Mouse (Mus musculus): ENCODE measurements around the gene Odf3l1. TPM values are rescaled to one million over a fixed set of nuclear protein-coding genes. Genes with fewer than 3 reads are reported as not detected.
A peak's percentile ranks its signal among the peaks of the same experiment; 100 is the strongest.
"Not testable (repeated sequence)": the region's sequence is repeated elsewhere in the genome, so short reads cannot be mapped to it uniquely, and the experiment has no call there.

Gene Odf3l1
- 0.84 and 1.5 TPM in 2 replicates for polyA plus RNA-seq (2016; fragmentation: Nextera tagmentation; extraction: Ambion mirVana)

- Histone ChIP-seq H3K9me3 (replicated peaks) (no peaks in the 10 kb centered on the region), H3K4me3 (peak within 1 kb of the TSS; percentile 68), H3K27me3 (replicated peaks) (no peaks in the 10 kb centered on the region; the same call in 1 of the 2 replicates), H3K4me2 (peak within 1 kb of the TSS; percentile 77), H3K4me1 (replicated peaks) (peaks cover 70% of the 10 kb centered on the region), H3K27ac (ENCODE audit: poor library complexity, severe bottlenecking) (peak within 1 kb of the TSS; percentile 91), H3K9ac (peak within 1 kb of the TSS; percentile 87), H3K36me3 (no peaks in the 10 kb centered on the region)
- ATAC-seq (ENCODE audit: insufficient number of reproducible peaks, low FRiP score) = no peak
- 9% methylated on average over 3 of the region's 3 CpGs for WGBS
Observed at GRCm38 (mm10) chr9:56864216-56864729, at the start of gene Odf3l1. Odf3l1 (minus strand) TSS chr9:56864679.

- H3K36me3 ChIP-seq = peaks cover 39% of the 10 kb centered on the region
- H3K4me3 ChIP-seq = no peak overlapping the region
- 79% methylated on average over 9 of the region's 9 CpGs for WGBS
- H3K4me2 ChIP-seq = no peak overlapping the region
- no peaks in the 10 kb centered on the region for H3K9me3 ChIP-seq (replicated peaks)
- no peak overlapping the region for H3K9ac ChIP-seq
- H3K27me3 ChIP-seq (replicated peaks) = no peaks in the 10 kb centered on the region
- no peak for ATAC-seq (ENCODE audit: insufficient number of reproducible peaks, low FRiP score)
- H3K27ac ChIP-seq (ENCODE audit: poor library complexity, severe bottlenecking) = no peak overlapping the region
- H3K4me1 ChIP-seq (replicated peaks) = no peaks in the 10 kb centered on the region; the same call in 1 of the 2 replicates
Observed at GRCm38 (mm10) chr9:56913991-56914390, 49.5 kb upstream of the Odf3l1 start.

- ATAC-seq (ENCODE audit: insufficient number of reproducible peaks, low FRiP score) = no peak
- 56% methylated on average over 1 of the region's 1 CpGs for WGBS
Observed at GRCm38 (mm10) chr9:56911017-56911416, 46.5 kb upstream of the Odf3l1 start.

GRCm38 (mm10) chr9:56909991-56910390 is 45.5 kb upstream of the Odf3l1 start:
- ATAC-seq (ENCODE audit: insufficient number of reproducible peaks, low FRiP score); H3K27ac ChIP-seq (ENCODE audit: poor library complexity, severe bottlenecking); H3K4me1 ChIP-seq (replicated peaks); H3K27me3 ChIP-seq (replicated peaks); H3K4me3 ChIP-seq; H3K9me3 ChIP-seq (replicated peaks); H3K4me2 ChIP-seq; H3K36me3 ChIP-seq; H3K9ac ChIP-seq: not testable (repeated sequence)
- WGBS = 35% methylated on average over 4 of the region's 4 CpGs

More at GRCm38 (mm10) chr9:56911017-56911416, 46.5 kb upstream of the Odf3l1 start:
- no peak overlapping the region for H3K27ac ChIP-seq (ENCODE audit: poor library complexity, severe bottlenecking)
- H3K9me3 ChIP-seq (replicated peaks) = no peaks in the 10 kb centered on the region
- no peak overlapping the region for H3K4me2 ChIP-seq
- H3K4me3 ChIP-seq = no peak overlapping the region
- no peaks in the 10 kb centered on the region for H3K27me3 ChIP-seq (replicated peaks)
- peaks cover 7% of the 10 kb centered on the region for H3K4me1 ChIP-seq (replicated peaks)
- no peak overlapping the region for H3K9ac ChIP-seq
- H3K36me3 ChIP-seq = peaks cover 10% of the 10 kb centered on the region

- no peak overlapping the region for H3K9ac ChIP-seq
- H3K4me2 ChIP-seq = no peak overlapping the region
- ATAC-seq (ENCODE audit: insufficient number of reproducible peaks, low FRiP score) = no peak
- H3K4me1 ChIP-seq (replicated peaks) = peaks cover 7% of the 10 kb centered on the region
- no peak overlapping the region for H3K4me3 ChIP-seq
- no peaks in the 10 kb centered on the region for H3K9me3 ChIP-seq (replicated peaks)
- no peaks in the 10 kb centered on the region for H3K27me3 ChIP-seq (replicated peaks)
- H3K36me3 ChIP-seq = no peaks in the 10 kb centered on the region
- 55% methylated on average over 9 of the region's 9 CpGs for WGBS
- H3K27ac ChIP-seq (ENCODE audit: poor library complexity, severe bottlenecking) = no peak overlapping the region
Observed at GRCm38 (mm10) chr9:56907549-56907948, 43.1 kb upstream of the Odf3l1 start.

GRCm38 (mm10) chr9:56903662-56904061 is 39.2 kb upstream of the Odf3l1 start:
- H3K4me1 ChIP-seq (replicated peaks) = peaks cover 16% of the 10 kb centered on the region
- ATAC-seq (ENCODE audit: insufficient number of reproducible peaks, low FRiP score) = no peak

GRCm38 (mm10) chr9:56901187-56901586 is 36.7 kb upstream of the Odf3l1 start:
- no peak for ATAC-seq (ENCODE audit: insufficient number of reproducible peaks, low FRiP score)
- Histone ChIP-seq H3K27me3 (replicated peaks) (no peaks in the 10 kb centered on the region), H3K4me1 (replicated peaks) (0 out of 2 replicates have a peak, but pooled peaks cover 9% of the 10 kb centered on the region), H3K9me3 (replicated peaks) (no peaks in the 10 kb centered on the region), H3K27ac (ENCODE audit: poor library complexity, severe bottlenecking) (no peak overlapping the region; the same call in 1 of the 2 replicates), H3K4me2 (no peak overlapping the region), H3K4me3 (no peak overlapping the region), H3K36me3 (peaks cover 22% of the 10 kb centered on the region), H3K9ac (peak overlapping the region; percentile 38; the same call in 1 of the 2 replicates)
- 61% methylated on average over 8 of the region's 8 CpGs for WGBS

More at GRCm38 (mm10) chr9:56903662-56904061, 39.2 kb upstream of the Odf3l1 start:
- no peak overlapping the region for H3K9ac ChIP-seq
- WGBS = 66% methylated on average over 3 of the region's 3 CpGs
- H3K4me2 ChIP-seq = no peak overlapping the region
- 0 out of 2 replicates have a peak, but pooled peaks cover under 1% of the 10 kb centered on the region for H3K36me3 ChIP-seq
- H3K27ac ChIP-seq (ENCODE audit: poor library complexity, severe bottlenecking) = no peak overlapping the region
- H3K27me3 ChIP-seq (replicated peaks) = no peaks in the 10 kb centered on the region
- H3K9me3 ChIP-seq (replicated peaks) = no peaks in the 10 kb centered on the region
- H3K4me3 ChIP-seq = no peak overlapping the region

GRCm38 (mm10) chr9:56900571-56900970 is 36.1 kb upstream of the Odf3l1 start:
- 0 out of 2 replicates have a peak, but pooled peaks cover 9% of the 10 kb centered on the region for H3K4me1 ChIP-seq (replicated peaks)
- no peak for ATAC-seq (ENCODE audit: insufficient number of reproducible peaks, low FRiP score)
- no peak overlapping the region for H3K4me3 ChIP-seq
- H3K27ac ChIP-seq (ENCODE audit: poor library complexity, severe bottlenecking) = no peak overlapping the region
- H3K9me3 ChIP-seq (replicated peaks) = no peaks in the 10 kb centered on the region
- H3K9ac ChIP-seq = no peak overlapping the region
- peaks cover 24% of the 10 kb centered on the region for H3K36me3 ChIP-seq
- 35% methylated on average over 9 of the region's 9 CpGs for WGBS
- H3K4me2 ChIP-seq = no peak overlapping the region
- no peaks in the 10 kb centered on the region for H3K27me3 ChIP-seq (replicated peaks)

- H3K27ac ChIP-seq (ENCODE audit: poor library complexity, severe bottlenecking) = no peak overlapping the region
- H3K36me3 ChIP-seq = peaks cover 27% of the 10 kb centered on the region
- no peak overlapping the region for H3K4me3 ChIP-seq
- 0 out of 2 replicates have a peak, but pooled peaks cover 9% of the 10 kb centered on the region for H3K4me1 ChIP-seq (replicated peaks)
- no peak overlapping the region for H3K9ac ChIP-seq
- no peaks in the 10 kb centered on the region for H3K27me3 ChIP-seq (replicated peaks)
- no peaks in the 10 kb centered on the region for H3K9me3 ChIP-seq (replicated peaks)
- no peak for ATAC-seq (ENCODE audit: insufficient number of reproducible peaks, low FRiP score)
- no peak overlapping the region for H3K4me2 ChIP-seq
Observed at GRCm38 (mm10) chr9:56900060-56900459, 35.6 kb upstream of the Odf3l1 start.

- Histone ChIP-seq H3K4me1 (replicated peaks) (peaks cover 11% of the 10 kb centered on the region), H3K27me3 (replicated peaks) (no peaks in the 10 kb centered on the region), H3K9me3 (replicated peaks) (no peaks in the 10 kb centered on the region), H3K9ac (no peak overlapping the region), H3K36me3 (peaks cover 27% of the 10 kb centered on the region), H3K4me3 (no peak overlapping the region), H3K4me2 (no peak overlapping the region), H3K27ac (ENCODE audit: poor library complexity, severe bottlenecking) (no peak overlapping the region)
- no peak for ATAC-seq (ENCODE audit: insufficient number of reproducible peaks, low FRiP score)
- 83% methylated on average over 11 of the region's 11 CpGs for WGBS
Observed at GRCm38 (mm10) chr9:56899409-56899808, 34.9 kb upstream of the Odf3l1 start.

GRCm38 (mm10) chr9:56896779-56897178 is 32.3 kb upstream of the Odf3l1 start:
- H3K4me1 ChIP-seq (replicated peaks) = peaks cover 32% of the 10 kb centered on the region
- no peak for ATAC-seq (ENCODE audit: insufficient number of reproducible peaks, low FRiP score)
- H3K4me3 ChIP-seq = no peak overlapping the region
- no peak overlapping the region for H3K27ac ChIP-seq (ENCODE audit: poor library complexity, severe bottlenecking)
- H3K27me3 ChIP-seq (replicated peaks) = peaks cover 11% of the 10 kb centered on the region; the same call in 1 of the 2 replicates
- peaks cover 44% of the 10 kb centered on the region for H3K36me3 ChIP-seq
- H3K9ac ChIP-seq = no peak overlapping the region
- WGBS = 83% methylated on average over 12 of the region's 12 CpGs
- no peak overlapping the region for H3K4me2 ChIP-seq
- H3K9me3 ChIP-seq (replicated peaks) = no peaks in the 10 kb centered on the region

All from heart, embryonic 12.5 days (tissue).